Mouse (Mus musculus) heart, adult 9 months (tissue): ENCODE measurements around the gene Gad1.

Source experiments
- DNase-seq, 2 experiments: peaks; one replicate each; pipeline ENCODE4 v3.0.0; 2022; ENCODE audit warnings: low spot score in 2 of 2

Gad1 gene

GRCm38 (mm10) chr2:70628397-70628796 lies 75.5 kb downstream of the Gad1 start:
- DNase-seq: no peak

- DNase-seq: no peak
These were observed 76.5 kb downstream of the Gad1 start for GRCm38 (mm10) chr2:70629339-70629761.

GRCm38 (mm10) chr2:70629921-70630320 lies 77.0 kb downstream of the Gad1 start:
- no peak for DNase-seq

GRCm38 (mm10) chr2:70631321-70631720 lies 78.4 kb downstream of the Gad1 start:
- no peak for DNase-seq

GRCm38 (mm10) chr2:70632412-70632811 lies 79.5 kb downstream of the Gad1 start:
- DNase-seq: no peak

- DNase-seq: no peak
These were observed 81.3 kb downstream of the Gad1 start for GRCm38 (mm10) chr2:70634028-70634690.

GRCm38 (mm10) chr2:70640968-70641367 lies 88.1 kb downstream of the Gad1 start:
- no peak for DNase-seq

- DNase-seq: peak; percentile 23 to 39
These were observed 90.2 kb downstream of the Gad1 start for GRCm38 (mm10) chr2:70642971-70643565.

- no peak for DNase-seq
These were observed 92.5 kb downstream of the Gad1 start for GRCm38 (mm10) chr2:70645266-70645780.

- DNase-seq: no peak
These were observed 94.8 kb downstream of the Gad1 start for GRCm38 (mm10) chr2:70647681-70648080.

GRCm38 (mm10) chr2:70648271-70648670 lies 95.4 kb downstream of the Gad1 start:
- DNase-seq: no peak

- DNase-seq: no peak
These were observed 96.6 kb downstream of the Gad1 start for GRCm38 (mm10) chr2:70649471-70649870.
